Mouse (Mus musculus) ES-Bruce4 (cell line): ENCODE results near the gene Pold4.

Experiments used
- CTCF ChIP-seq: IDR thresholded peaks from one replicate; pipeline ENCODE4 v1.8.1; 2011; ENCODE audit warnings: low read depth, low read length
- EP300 ChIP-seq: IDR thresholded peaks from 2 replicates; pipeline ENCODE4 v1.6.1; 2011; ENCODE audit warnings: low read depth, low read length; ENCODE audit not compliant: insufficient read depth
- POLR2A ChIP-seq: IDR thresholded peaks from one replicate; pipeline ENCODE4 v1.8.1; 2011; ENCODE audit warnings: low read length; ENCODE audit not compliant: insufficient read depth

DNA sequence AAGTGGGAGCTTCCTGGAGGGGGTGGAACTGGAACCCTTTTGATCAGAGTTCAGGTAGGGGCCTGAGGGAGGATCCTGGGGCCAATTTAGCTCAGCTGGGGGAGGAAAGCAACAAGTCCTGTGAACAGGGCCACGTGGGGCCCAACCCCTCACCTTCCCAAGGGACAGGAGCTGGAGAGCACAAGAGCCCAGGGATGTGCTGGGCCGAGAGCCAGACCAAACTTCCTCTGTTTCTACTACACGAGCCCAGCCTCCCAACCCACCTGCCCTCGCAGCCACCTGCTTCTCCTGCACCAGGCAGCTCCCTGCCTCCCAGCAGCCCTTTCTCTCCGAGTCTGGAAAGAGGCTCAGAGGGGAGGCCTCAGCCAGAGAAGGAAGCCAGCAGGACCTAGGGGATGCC lies 35.2 kb upstream of the Pold4 start:
- TF ChIP-seq CTCF = no peak
- TF ChIP-seq POLR2A = no peak
- no peak for TF ChIP-seq EP300
